Mouse (Mus musculus) megakaryocyte, embryonic 14.5 days (primary cell): Measurements from ENCODE around the gene Mvd.

Source experiments
- FLI1 ChIP-seq: IDR thresholded peaks from 2 replicates; pipeline ENCODE4 v1.6.1; 2012; ENCODE audit warnings: low read length, inconsistent platforms, mixed read lengths
- GATA1 ChIP-seq: IDR thresholded peaks from 3 replicates; pipeline ENCODE4 v1.6.1; 2012; ENCODE audit warnings: mixed read lengths, low read length, inconsistent platforms, borderline replicate concordance

GRCm38 (mm10) chr8:122436586-122437125 lies 6.6 kb downstream of the Mvd start:
- TF ChIP-seq GATA1 (no peak), FLI1 (no peak)
